ENCODE assay signal across 9 mouse cellular contexts in the genomic region with DNA sequence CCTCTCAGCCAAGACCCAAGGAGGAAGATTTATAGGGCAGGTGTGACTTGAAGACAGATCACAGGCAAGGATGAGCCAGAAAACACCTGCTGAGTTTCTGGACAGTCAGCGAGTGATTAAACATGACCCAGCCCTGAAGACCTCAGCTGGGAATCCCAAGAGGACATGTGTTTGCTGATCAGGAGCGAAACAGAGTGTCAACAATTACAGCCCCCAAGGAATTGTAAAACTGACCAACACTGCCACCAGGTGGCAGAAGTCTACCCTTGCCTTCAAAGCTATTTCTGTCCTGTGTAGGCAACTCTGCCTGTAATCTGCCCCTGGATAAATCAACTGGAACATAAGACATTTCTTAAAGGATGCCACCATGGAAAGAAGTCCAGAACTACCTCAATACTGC. TPM values are rescaled to one million over a fixed set of nuclear protein-coding genes. Genes with fewer than 3 reads are reported as not detected.
A peak's percentile ranks its signal among the peaks of the same experiment; 100 is the strongest.
DNase-seq lines count a peak whose midpoint lies in the region; ATAC-seq and TF ChIP-seq lines count a peak whose summit lies in the region.
"Had no signal": no experiment of that assay in that cellular context is flagged by ENCODE, and none has a peak within 500 bp of the region (broad histone marks: within the 10 kb centered on the region; RNA-seq: fewer than 3 reads in every experiment).

No protein-coding gene starts in this region.

- H3K79me2 ChIP-seq in heart, adult 2 months (replicated peaks; ENCODE audit: control insufficient read depth, insufficient read depth, low read length) = no peaks in the 10 kb centered on the region

- no peaks in the 10 kb centered on the region for H3K36me3 ChIP-seq in heart, adult 2 months (ENCODE audit: control insufficient read depth, insufficient read depth, low read length)
- no peaks in the 10 kb centered on the region for H3K36me3 ChIP-seq in kidney, embryonic 14.5 days (ENCODE audit: control insufficient read depth, insufficient read depth, low read length)
- H3K36me3 ChIP-seq in liver, embryonic 16.5 days (ENCODE audit: control insufficient read depth, insufficient read depth) = no peaks in the 10 kb centered on the region
- no peaks in the 10 kb centered on the region for H3K36me3 ChIP-seq in neural tube, embryonic 13.5 days

- intact Hi-C loops in heart, adult 2 months (cut with DNase I) = loop anchor here (1.0 to 5.0 kb wide), 4 partner anchors 66 to 232 kb away; a partner anchor contains a TSS

- H3K4me1 ChIP-seq in heart, adult 2 months (ENCODE audit: control insufficient read depth, insufficient read depth, low read length) = peaks cover 1% of the 10 kb centered on the region; the same call in 1 of the 2 replicates
- H3K4me1 ChIP-seq in kidney, embryonic 14.5 days (ENCODE audit: control insufficient read depth, insufficient read depth, low read length) = no peaks in the 10 kb centered on the region
- peaks cover 6% of the 10 kb centered on the region for H3K4me1 ChIP-seq in liver, embryonic 16.5 days (ENCODE audit: control insufficient read depth, low read depth, low read length)
- H3K4me1 ChIP-seq in neural tube, embryonic 13.5 days (replicated peaks) = no peaks in the 10 kb centered on the region

- DNase-seq in B cell, adult 2 months = peak; percentile 81 to 84
- peak; percentile 82 for DNase-seq in NIH3T3 (ENCODE audit: low read depth)
- DNase-seq in embryo, embryonic 10 days (ENCODE audit: low spot score) = peak; percentile 84
- peak; percentile 63 to 65 for DNase-seq in heart, adult 2 months
- DNase-seq in thymus, postnatal 10 days (ENCODE audit: low spot score in 2 of 2) = peak; percentile 48 to 72

- peak; percentile 81 for ATAC-seq in kidney, embryonic 14.5 days (ENCODE audit: low FRiP score, low TSS enrichment)
- peak; percentile 54 for ATAC-seq in liver, embryonic 16.5 days (ENCODE audit: low read depth)
- ATAC-seq in neural tube, embryonic 13.5 days (ENCODE audit: low read depth) = peak; percentile 84; the same call in 1 of the 2 replicates

- 2% methylated on average over 2 of the region's 2 CpGs for WGBS in heart, adult 2 months
- WGBS in kidney, embryonic 14.5 days = 2% methylated on average over 2 of the region's 2 CpGs
- WGBS in liver, embryonic 16.5 days (ENCODE audit: insufficient replicate concordance) = 2% methylated on average over 2 of the region's 2 CpGs
- WGBS in neural tube, embryonic 13.5 days = 6% methylated on average over 2 of the region's 2 CpGs

- H3K4me2 ChIP-seq in kidney, embryonic 14.5 days (replicated peaks; ENCODE audit: low read depth, low read length) = no peak overlapping the region
- H3K4me2 ChIP-seq in liver, embryonic 16.5 days (ENCODE audit: low read depth, low read length) = no peak overlapping the region
- no peak overlapping the region for H3K4me2 ChIP-seq in neural tube, embryonic 13.5 days

- TF ChIP-seq CTCF in heart, adult 2 months (IDR thresholded peaks at IDR 0.05) = peak; percentile 84

- no peak overlapping the region for H3K9ac ChIP-seq in heart, adult 2 months (ENCODE audit: low read depth, low read length)
- no peak overlapping the region for H3K9ac ChIP-seq in kidney, embryonic 14.5 days (ENCODE audit: low read depth, low read length)
- no peak overlapping the region for H3K9ac ChIP-seq in liver, embryonic 16.5 days (ENCODE audit: low read depth, low read length)
- no peak overlapping the region for H3K9ac ChIP-seq in neural tube, embryonic 13.5 days

- H3K4me3 ChIP-seq in heart, adult 2 months = no peak overlapping the region
- no peak overlapping the region for H3K4me3 ChIP-seq in kidney, embryonic 14.5 days (ENCODE audit: low read length)
- H3K4me3 ChIP-seq in liver, embryonic 16.5 days (ENCODE audit: low read depth, low read length) = no peak overlapping the region
- H3K4me3 ChIP-seq in neural tube, embryonic 13.5 days = no peak overlapping the region

- no peaks in the 10 kb centered on the region for H3K27me3 ChIP-seq in heart, adult 2 months (ENCODE audit: control insufficient read depth, insufficient read depth, low read length)
- no peaks in the 10 kb centered on the region for H3K27me3 ChIP-seq in kidney, embryonic 14.5 days (ENCODE audit: control insufficient read depth, insufficient read depth, low read length)
- H3K27me3 ChIP-seq in liver, embryonic 16.5 days (ENCODE audit: control insufficient read depth, insufficient read depth, low read depth, low read length) = no peaks in the 10 kb centered on the region; the same call in 1 of the 2 replicates
- peaks cover 39% of the 10 kb centered on the region for H3K27me3 ChIP-seq in neural tube, embryonic 13.5 days

- H3K9me3 ChIP-seq in kidney, embryonic 14.5 days (ENCODE audit: control insufficient read depth, low read length) = no peaks in the 10 kb centered on the region
- no peaks in the 10 kb centered on the region for H3K9me3 ChIP-seq in liver, embryonic 16.5 days (replicated peaks; ENCODE audit: control insufficient read depth, low read length)
- H3K9me3 ChIP-seq in neural tube, embryonic 13.5 days = no peaks in the 10 kb centered on the region

- 0 out of 2 replicates have a peak, but pooled peaks have one; percentile 59 for TF ChIP-seq EP300 in heart, adult 2 months (IDR thresholded peaks at IDR 0.05; ENCODE audit: insufficient read depth, low read depth, low read length)

- no peak overlapping the region for H3K27ac ChIP-seq in heart, adult 2 months
- H3K27ac ChIP-seq in kidney, embryonic 14.5 days (ENCODE audit: low read depth, low read length) = no peak overlapping the region
- peak overlapping the region; percentile 5; the same call in 1 of the 2 replicates for H3K27ac ChIP-seq in liver, embryonic 16.5 days (ENCODE audit: low read length)
- H3K27ac ChIP-seq in neural tube, embryonic 13.5 days (replicated peaks) = no peak overlapping the region

- no peak for TF ChIP-seq POLR2A in heart, adult 2 months (IDR thresholded peaks at IDR 0.05; ENCODE audit: insufficient read depth, low read depth, low read length)

RNA-seq across cellular contexts. Expression of a gene that starts 6.6 kb away (rescaled TPM):
- total RNA-seq in heart, adult 2 months (2021) = 100 to 1,000 TPM; 256 to 332 TPM
- 301 and 494 TPM in 2 replicates for polyA plus RNA-seq in heart, adult 2 months (2012; rRNA removed)
- 2.3 and 5.6 TPM in 2 replicates for polyA plus RNA-seq in kidney, embryonic 14.5 days (2014; fragmentation: Nextera tagmentation; extraction: Ambion mirVana)
- 49.9 and 56.3 TPM in 2 replicates for polyA plus RNA-seq in liver, embryonic 16.5 days (2015; fragmentation: Nextera tagmentation; extraction: Ambion mirVana)
- 17.7 and 18.4 TPM in 2 replicates for polyA plus RNA-seq in neural tube, embryonic 13.5 days (2015; fragmentation: Nextera tagmentation; extraction: Ambion mirVana)

RNA-seq across cellular contexts. Expression of a gene that starts 14.3 kb away (rescaled TPM):
- total RNA-seq in heart, adult 2 months (2021) = under 1 TPM; 0.10 to 0.14 TPM
- not detected in 2 replicates for polyA plus RNA-seq in heart, adult 2 months (2012; rRNA removed)
- not detected in 2 replicates for polyA plus RNA-seq in kidney, embryonic 14.5 days (2014; fragmentation: Nextera tagmentation; extraction: Ambion mirVana)
- polyA plus RNA-seq in liver, embryonic 16.5 days (2015; fragmentation: Nextera tagmentation; extraction: Ambion mirVana) = not detected in 2 replicates
- polyA plus RNA-seq in neural tube, embryonic 13.5 days (2015; fragmentation: Nextera tagmentation; extraction: Ambion mirVana) = 0.13 and 0.15 TPM in 2 replicates
- polyA plus RNA-seq: gonadal fat pad, adult 2 months had no signal
